Mouse (Mus musculus) intestine, postnatal 0 days (tissue): ENCODE measurements around the gene Mkrn1. TPM values are rescaled to one million over a fixed set of nuclear protein-coding genes. Genes with fewer than 3 reads are reported as not detected.
A peak's percentile ranks its signal among the peaks of the same experiment; 100 is the strongest.
"Not testable (repeated sequence)": the region's sequence is repeated elsewhere in the genome, so short reads cannot be mapped to it uniquely, and the experiment has no call there.

Source experiments
- ATAC-seq: fragments of 200-750 bp; cut with Nextera tagmentation; 2 replicates; pipeline ENCODE4 v1.8.0; 2017; ENCODE audit warnings: mild to moderate bottlenecking, moderate TSS enrichment, moderate library complexity
- H3K27ac ChIP-seq: fragments of 300-500 bp; sonication (generic); 2 replicates; pipeline ENCODE4 v1.5.1; 2014; ENCODE audit warnings: mild to moderate bottlenecking, low read depth, low read length, moderate library complexity
- H3K27me3 ChIP-seq: fragments of 300-500 bp; sonication (generic); replicated peaks from 2 replicates; pipeline ENCODE4 v1.6.1; 2014; ENCODE audit warnings: low read length, mixed read lengths; ENCODE audit not compliant: control insufficient read depth, insufficient read depth
- H3K36me3 ChIP-seq: fragments of 300-500 bp; sonication (generic); 2 replicates; pipeline ENCODE4 v1.6.1; 2014; ENCODE audit warnings: mild to moderate bottlenecking, moderate library complexity; ENCODE audit not compliant: control insufficient read depth, insufficient read depth
- H3K4me1 ChIP-seq: fragments of 300-500 bp; sonication (generic); replicated peaks from 2 replicates; pipeline ENCODE4 v1.6.1; 2014; ENCODE audit warnings: antibody characterized with exemption, low read length, mixed read lengths; ENCODE audit not compliant: control insufficient read depth, insufficient read depth
- H3K4me2 ChIP-seq: fragments of 300-500 bp; sonication (generic); replicated peaks from 2 replicates; pipeline ENCODE4 v1.6.1; 2014; ENCODE audit warnings: low read depth, mild to moderate bottlenecking, moderate library complexity
- H3K4me3 ChIP-seq: fragments of 300-500 bp; sonication (generic); 2 replicates; pipeline ENCODE4 v1.5.1; 2014; ENCODE audit warnings: low read depth, low read length
- H3K9ac ChIP-seq: fragments of 300-500 bp; sonication (generic); 2 replicates; pipeline ENCODE4 v1.6.1; 2014; ENCODE audit warnings: mild to moderate bottlenecking, low read depth, low read length
- H3K9me3 ChIP-seq: fragments of 300-500 bp; sonication (generic); 2 replicates; pipeline ENCODE4 v1.6.1; 2016; ENCODE audit warnings: mixed run types; ENCODE audit not compliant: control insufficient read depth
- CTCF ChIP-seq: sonication (generic); IDR thresholded peaks from 2 replicates; pipeline ENCODE4 v1.5.1; 2016; ENCODE audit warnings: low read depth, mild to moderate bottlenecking, control low read depth, antibody characterized with exemption, moderate library complexity
- WGBS: fragments of 180-500 bp; shearing (Covaris S2); extraction: QIAGEN DNeasy Blood & Tissue Kit; methylation state at CpG from one replicate; pipeline ENCODE4 v1.1.7; 2014; 5-methylcytosine and 5-hydroxymethylcytosine counted together
- polyA plus RNA-seq: library from polyadenylated mRNA; unstranded; fragments of >200 nt; fragmentation: Nextera tagmentation; extraction: Ambion mirVana; gene quantifications from 2 replicates; pipeline ENCODE4 v1.2.1, GENCODE M21; 2015

The Mkrn1 gene
- polyA plus RNA-seq, 1 experiment from 2014 or later, result 81.9 TPM

DNA sequence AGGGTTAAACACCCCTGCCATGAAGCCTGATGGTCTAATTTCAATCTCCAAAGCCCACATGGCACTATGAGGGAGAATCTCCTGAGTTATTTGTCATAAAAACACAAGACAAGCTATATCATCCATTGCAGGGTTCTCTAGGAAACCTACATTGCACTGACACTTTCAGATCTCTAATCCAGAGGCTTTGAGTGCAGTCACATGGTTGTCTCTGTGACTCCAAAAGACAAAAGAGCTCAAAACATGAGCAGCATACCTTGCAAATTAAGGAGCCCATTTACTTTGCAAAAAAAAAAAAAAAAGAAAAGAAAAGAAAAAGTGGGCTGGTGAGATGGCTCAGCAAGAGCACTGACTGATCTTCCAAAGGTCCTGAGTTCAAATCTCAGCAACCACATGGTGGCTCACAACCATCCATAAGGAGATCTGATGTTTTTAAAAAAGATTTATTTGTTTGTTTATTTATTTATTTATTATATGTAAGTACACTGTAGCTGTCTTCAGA is 22.6 kb upstream of the Mkrn1 start:
- no peak overlapping the region for H3K4me3 ChIP-seq
- H3K4me1 ChIP-seq, result no peaks in the 10 kb centered on the region
- H3K9me3 ChIP-seq, result no peaks in the 10 kb centered on the region
- no peak for ATAC-seq
- H3K4me2 ChIP-seq, result no peak overlapping the region
- H3K9ac ChIP-seq, result no peak overlapping the region
- no peak for TF ChIP-seq CTCF
- H3K27me3 ChIP-seq, result no peaks in the 10 kb centered on the region
- H3K27ac ChIP-seq, result no peak overlapping the region
- H3K36me3 ChIP-seq, result no peaks in the 10 kb centered on the region

GRCm38 (mm10) chr6:39440207-39440606 is 19.9 kb upstream of the Mkrn1 start:
- H3K9ac ChIP-seq, result no peak overlapping the region
- TF ChIP-seq CTCF, result no peak
- no peaks in the 10 kb centered on the region for H3K36me3 ChIP-seq
- no peaks in the 10 kb centered on the region; the same call in 1 of the 2 replicates for H3K4me1 ChIP-seq
- H3K9me3 ChIP-seq, result no peaks in the 10 kb centered on the region
- no peaks in the 10 kb centered on the region for H3K27me3 ChIP-seq
- no peak overlapping the region for H3K4me2 ChIP-seq
- no peak for ATAC-seq
- no peak overlapping the region for H3K4me3 ChIP-seq
- H3K27ac ChIP-seq, result no peak overlapping the region

DNA sequence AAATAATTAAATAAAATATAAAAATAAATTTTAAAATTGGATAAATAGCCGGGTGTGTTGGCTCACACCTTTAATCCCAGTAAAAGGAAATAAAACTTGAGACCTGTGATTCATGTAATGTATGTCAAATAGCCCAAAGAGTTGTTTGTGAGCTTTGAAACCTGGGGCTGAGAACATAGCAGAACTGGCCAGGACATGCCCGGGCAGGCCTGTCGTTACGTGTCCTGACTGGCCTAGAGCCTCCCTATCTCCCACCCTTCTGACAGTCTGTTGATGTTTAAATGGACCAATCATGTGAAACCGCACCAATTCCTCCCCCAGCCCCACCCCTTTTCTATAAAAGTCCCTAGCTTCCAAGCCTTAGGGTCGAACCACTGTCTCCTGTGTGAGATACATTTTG is 17.3 kb upstream of the Mkrn1 start:
- 85% methylated on average over 6 of the region's 6 CpGs for WGBS
- not testable (repeated sequence) for H3K4me1 ChIP-seq, H3K27me3 ChIP-seq, H3K4me2 ChIP-seq, H3K36me3 ChIP-seq, H3K9me3 ChIP-seq, H3K4me3 ChIP-seq, H3K9ac ChIP-seq, H3K27ac ChIP-seq, ATAC-seq

GRCm38 (mm10) chr6:39435875-39436274 is 15.6 kb upstream of the Mkrn1 start:
- Histone ChIP-seq H3K27ac (no peak overlapping the region), H3K4me1 (no peaks in the 10 kb centered on the region; the same call in 1 of the 2 replicates), H3K27me3 (no peaks in the 10 kb centered on the region), H3K4me3 (no peak overlapping the region), H3K9ac (no peak overlapping the region), H3K9me3 (no peaks in the 10 kb centered on the region), H3K36me3 (no peaks in the 10 kb centered on the region), H3K4me2 (no peak overlapping the region)
- TF ChIP-seq CTCF, result no peak
- WGBS, result 74% methylated on average over 5 of the region's 5 CpGs
- no peak for ATAC-seq

DNA sequence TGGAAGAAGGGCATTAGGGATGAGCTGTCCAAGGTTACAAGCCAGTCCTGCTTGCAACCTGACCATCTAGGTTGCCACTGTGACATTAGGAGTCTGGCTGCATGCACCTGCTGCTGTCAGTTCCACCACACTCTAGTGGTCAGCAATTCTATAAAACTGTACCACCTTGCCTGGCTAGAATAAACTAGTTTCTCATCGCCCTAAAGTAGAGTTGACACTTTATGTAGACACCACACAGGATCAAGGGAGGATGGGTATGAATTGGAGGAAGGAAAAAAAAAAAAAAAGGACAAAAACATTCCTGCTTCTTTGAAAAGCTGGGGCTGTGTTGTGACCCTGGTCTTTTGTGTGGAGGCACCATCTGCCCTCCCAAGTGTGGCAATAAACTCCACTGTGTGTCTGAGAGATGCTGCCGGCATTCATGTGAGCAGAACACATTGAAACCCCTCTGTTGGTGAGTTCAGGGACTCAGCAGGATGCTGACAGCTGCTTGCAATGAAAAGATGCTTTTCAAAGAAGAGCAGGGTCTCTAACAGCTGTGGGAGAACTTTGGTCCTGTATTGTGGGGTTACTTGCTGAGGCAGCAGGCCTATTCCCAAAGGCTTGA is 14.7 kb upstream of the Mkrn1 start:
- Histone ChIP-seq H3K4me3 (no peak overlapping the region), H3K27me3 (no peaks in the 10 kb centered on the region), H3K36me3 (no peaks in the 10 kb centered on the region), H3K4me2 (no peak overlapping the region), H3K9ac (no peak overlapping the region), H3K27ac (no peak overlapping the region), H3K4me1 (no peaks in the 10 kb centered on the region; the same call in 1 of the 2 replicates), H3K9me3 (no peaks in the 10 kb centered on the region)
- TF ChIP-seq CTCF, result no peak
- WGBS, result 70% methylated on average over 2 of the region's 2 CpGs
- ATAC-seq, result peak; percentile 54; the same call in 1 of the 2 replicates

DNA sequence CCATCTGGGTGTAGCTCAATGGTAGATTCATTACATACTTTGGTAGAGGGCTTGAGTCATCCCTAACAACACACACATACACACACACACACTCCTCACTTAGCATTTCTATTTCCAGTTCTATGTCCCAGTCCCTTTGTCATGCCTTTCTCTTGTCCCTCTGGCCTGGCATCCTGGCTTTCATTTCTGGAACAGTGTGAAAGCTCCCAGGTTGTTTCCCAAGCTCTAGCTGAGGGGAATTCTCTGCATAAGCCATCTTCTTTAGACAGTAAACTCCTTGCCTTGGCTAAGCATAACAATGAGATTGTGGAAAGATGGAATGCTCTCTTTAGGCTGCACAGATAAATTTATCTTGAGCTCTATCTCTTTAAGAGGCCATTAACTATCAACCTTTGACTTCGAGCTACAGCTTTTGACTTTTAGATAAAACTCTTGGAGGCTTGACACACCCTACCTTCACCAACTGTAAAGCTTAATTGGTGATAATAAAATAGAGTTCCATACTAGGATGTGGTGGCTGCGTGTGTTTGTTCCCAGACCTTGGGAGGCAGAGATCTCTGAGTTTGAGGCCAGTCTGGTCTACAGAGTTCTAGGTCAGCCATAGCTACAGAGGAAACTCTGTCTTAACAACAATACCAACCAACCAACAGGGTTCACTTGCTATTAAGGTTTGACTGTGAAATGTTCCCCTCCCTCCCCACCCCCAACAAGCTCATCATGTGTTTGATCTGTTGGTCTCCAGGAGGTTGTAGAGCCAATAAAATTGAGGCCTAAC is 14.0 kb upstream of the Mkrn1 start:
- H3K4me3 ChIP-seq, result no peak overlapping the region
- H3K27ac ChIP-seq, result no peak overlapping the region
- no peaks in the 10 kb centered on the region for H3K27me3 ChIP-seq
- H3K36me3 ChIP-seq, result no peaks in the 10 kb centered on the region
- no peaks in the 10 kb centered on the region; the same call in 1 of the 2 replicates for H3K4me1 ChIP-seq
- WGBS, result 29% methylated on average over 2 of the region's 2 CpGs
- peak; percentile 69 for ATAC-seq
- H3K9me3 ChIP-seq, result no peaks in the 10 kb centered on the region
- no peak overlapping the region for H3K9ac ChIP-seq
- TF ChIP-seq CTCF, result no peak
- no peak overlapping the region for H3K4me2 ChIP-seq
